Mouse (Mus musculus) liver, embryonic 16.5 days (tissue): Measurements from ENCODE around the gene Smim26. TPM values are rescaled to one million over a fixed set of nuclear protein-coding genes. Genes with fewer than 3 reads are reported as not detected.

Experiments used
- ATAC-seq: fragments of 200-750 bp; cut with Nextera tagmentation; 2 replicates; pipeline ENCODE4 v1.8.0; 2017; ENCODE audit warnings: low read depth, mild to moderate bottlenecking, moderate number of reproducible peaks, moderate library complexity
- H3K27ac ChIP-seq: fragments of 300-500 bp; sonication (generic); 2 replicates; pipeline ENCODE4 v1.5.1; 2014; ENCODE audit warnings: mild to moderate bottlenecking, low read length
- H3K27me3 ChIP-seq: fragments of 300-500 bp; sonication (generic); 2 replicates; pipeline ENCODE4 v1.6.1; 2014; ENCODE audit warnings: low read depth, low read length, mixed read lengths; ENCODE audit not compliant: control insufficient read depth, insufficient read depth
- H3K36me3 ChIP-seq: fragments of 300-500 bp; sonication (generic); 2 replicates; pipeline ENCODE4 v1.6.1; 2014; ENCODE audit warnings: mild to moderate bottlenecking; ENCODE audit not compliant: control insufficient read depth, insufficient read depth
- H3K4me1 ChIP-seq: fragments of 300-500 bp; sonication (generic); 2 replicates; pipeline ENCODE4 v1.6.1; 2014; ENCODE audit warnings: low read depth, low read length, mixed read lengths; ENCODE audit not compliant: control insufficient read depth
- H3K4me2 ChIP-seq: fragments of 300-500 bp; sonication (generic); 2 replicates; pipeline ENCODE4 v1.6.1; 2014; ENCODE audit warnings: low read depth, low read length, mixed read lengths
- H3K4me3 ChIP-seq: fragments of 300-500 bp; sonication (generic); 2 replicates; pipeline ENCODE4 v1.5.1; 2014; ENCODE audit warnings: low read depth, mild to moderate bottlenecking, low read length
- H3K9ac ChIP-seq: fragments of 300-500 bp; sonication (generic); 2 replicates; pipeline ENCODE4 v1.6.1; 2014; ENCODE audit warnings: low read depth, low read length
- H3K9me3 ChIP-seq: fragments of 300-500 bp; sonication (generic); replicated peaks from 2 replicates; pipeline ENCODE4 v1.6.1; 2016; ENCODE audit warnings: low read length; ENCODE audit not compliant: control insufficient read depth
- WGBS: fragments of 180-500 bp; shearing (Covaris S2); extraction: QIAGEN DNeasy Blood & Tissue Kit; methylation state at CpG from one replicate; pipeline ENCODE4 v1.1.7; 2014; ENCODE audit not compliant: insufficient replicate concordance; 5-methylcytosine and 5-hydroxymethylcytosine counted together
- polyA plus RNA-seq: library from polyadenylated mRNA; unstranded; fragments of >200 nt; fragmentation: Nextera tagmentation; extraction: Ambion mirVana; gene quantifications from 2 replicates; pipeline ENCODE4 v1.2.1, GENCODE M21; 2015

Gene Smim26
- 10.3 and 13.6 TPM in 2 replicates for polyA plus RNA-seq

DNA sequence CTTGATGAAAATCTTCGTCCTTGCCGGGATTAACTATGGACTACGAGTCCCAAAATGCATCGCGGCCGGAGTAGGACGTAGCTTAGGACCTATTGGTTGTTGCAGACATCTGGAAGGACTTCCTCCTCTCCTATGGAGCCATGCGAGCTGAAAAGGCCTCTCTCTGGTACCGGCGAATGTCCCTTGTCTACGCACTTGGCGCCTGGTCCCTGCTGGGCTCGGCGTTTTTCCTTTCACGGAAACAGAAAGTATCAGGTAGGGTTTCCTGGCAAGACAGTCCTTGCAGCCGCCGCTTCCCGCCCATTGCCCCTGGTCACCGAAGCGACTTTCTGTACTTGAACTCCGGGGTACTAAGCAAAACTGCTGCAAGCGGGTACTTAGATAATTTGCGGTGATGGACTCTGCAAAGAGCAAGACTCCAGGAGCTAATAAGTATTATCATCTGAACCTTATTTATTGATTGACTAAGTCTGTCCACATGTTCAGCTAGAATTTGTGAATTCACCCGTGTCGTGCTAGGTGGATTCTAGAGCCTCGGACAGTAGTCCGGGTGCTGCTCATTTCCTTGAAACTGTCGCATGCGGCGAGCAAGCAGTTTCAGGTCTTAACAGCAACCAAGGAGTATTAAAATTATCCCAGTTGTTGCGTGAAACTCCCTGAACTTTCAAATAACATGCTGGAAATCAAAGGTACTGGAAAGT, at the start of gene Smim26:
Gene Smim26, plus strand, starts transcription at position 104 of the 701 bp plus-strand sequence.
- peak within 1 kb of the TSS; percentile 63 for H3K4me2 ChIP-seq
- no peak within 1 kb of the TSS for H3K27ac ChIP-seq
- peak; percentile 96 for ATAC-seq
- no peaks in the 10 kb centered on the region for H3K27me3 ChIP-seq
- peak within 1 kb of the TSS; percentile 64 for H3K9ac ChIP-seq
- no peaks in the 10 kb centered on the region; the same call in 1 of the 2 replicates for H3K4me1 ChIP-seq
- no peaks in the 10 kb centered on the region; the same call in 1 of the 2 replicates for H3K36me3 ChIP-seq
- no peaks in the 10 kb centered on the region for H3K9me3 ChIP-seq
- WGBS: under 1% methylated on average over 31 of the region's 31 CpGs
- H3K4me3 ChIP-seq: peak within 1 kb of the TSS; percentile 67

- Histone ChIP-seq H3K4me2 (no peak overlapping the region), H3K27ac (no peak overlapping the region), H3K4me3 (no peak overlapping the region), H3K27me3 (no peaks in the 10 kb centered on the region), H3K36me3 (no peaks in the 10 kb centered on the region), H3K9me3 (no peaks in the 10 kb centered on the region), H3K4me1 (no peaks in the 10 kb centered on the region), H3K9ac (no peak overlapping the region)
- WGBS: 71% methylated on average over 6 of the region's 6 CpGs
- ATAC-seq: 0 out of 2 replicates have a peak, but pooled peaks have one; percentile 24
Measured at GRCm38 (mm10) chr2:144544630-144545029, 49.2 kb upstream of the Smim26 start.

GRCm38 (mm10) chr2:144545061-144545460, 48.8 kb upstream of the Smim26 start:
- 80% methylated on average over 2 of the region's 2 CpGs for WGBS
- Histone ChIP-seq H3K27me3 (no peaks in the 10 kb centered on the region), H3K9ac (no peak overlapping the region), H3K27ac (no peak overlapping the region), H3K36me3 (no peaks in the 10 kb centered on the region), H3K4me3 (no peak overlapping the region), H3K4me1 (no peaks in the 10 kb centered on the region), H3K4me2 (no peak overlapping the region), H3K9me3 (no peaks in the 10 kb centered on the region)
- ATAC-seq: no peak

- Histone ChIP-seq H3K36me3 (no peaks in the 10 kb centered on the region), H3K4me3 (no peak overlapping the region), H3K27ac (no peak overlapping the region), H3K4me1 (no peaks in the 10 kb centered on the region), H3K9ac (no peak overlapping the region), H3K9me3 (no peaks in the 10 kb centered on the region), H3K4me2 (no peak overlapping the region), H3K27me3 (no peaks in the 10 kb centered on the region)
- no peak for ATAC-seq
- WGBS: 45% methylated on average over 1 of the region's 1 CpGs
Measured at GRCm38 (mm10) chr2:144545481-144545880, 48.4 kb upstream of the Smim26 start.

GRCm38 (mm10) chr2:144547559-144547958, 46.3 kb upstream of the Smim26 start:
- 60% methylated on average over 4 of the region's 4 CpGs for WGBS
- H3K27ac ChIP-seq: no peak overlapping the region
- no peak overlapping the region for H3K4me3 ChIP-seq
- ATAC-seq: no peak
- H3K36me3 ChIP-seq: no peaks in the 10 kb centered on the region
- H3K9ac ChIP-seq: no peak overlapping the region
- no peaks in the 10 kb centered on the region for H3K4me1 ChIP-seq
- no peaks in the 10 kb centered on the region for H3K27me3 ChIP-seq
- H3K4me2 ChIP-seq: no peak overlapping the region
- H3K9me3 ChIP-seq: no peaks in the 10 kb centered on the region

- no peaks in the 10 kb centered on the region for H3K27me3 ChIP-seq
- peak within 1 kb of the TSS; percentile 73 for H3K4me3 ChIP-seq
- WGBS: 2% methylated on average over 17 of the region's 17 CpGs
Measured at GRCm38 (mm10) chr2:144550529-144550928, 43.3 kb upstream of the Smim26 start, which contains the start of gene Rbbp9. TSS of gene Rbbp9 (minus strand) at chr2:144550869.

DNA sequence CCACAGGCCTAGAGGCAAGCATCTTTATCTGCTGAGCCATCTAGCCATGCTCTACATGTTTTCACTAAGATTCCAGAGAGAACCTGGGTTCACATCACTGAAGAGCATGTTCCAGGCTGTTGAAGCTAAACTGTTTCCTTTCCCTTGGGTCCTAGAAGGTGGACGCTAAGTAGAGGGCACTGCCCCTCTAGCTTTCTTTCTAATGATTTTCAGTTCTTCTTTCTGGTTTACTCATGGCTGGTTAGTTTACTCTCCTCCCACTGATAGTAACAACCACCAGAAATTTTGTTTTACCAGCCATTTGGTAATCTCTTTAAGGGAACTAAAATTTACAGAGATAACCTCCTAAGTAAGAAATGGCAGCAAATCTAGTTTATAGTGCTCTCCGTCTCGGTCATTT, 39.9 kb upstream of the Smim26 start:
- no peaks in the 10 kb centered on the region for H3K27me3 ChIP-seq
- H3K4me1 ChIP-seq: peaks cover 11% of the 10 kb centered on the region
- H3K27ac ChIP-seq: no peak overlapping the region
- H3K4me2 ChIP-seq: no peak overlapping the region
- 89% methylated on average over 3 of the region's 3 CpGs for WGBS
- no peak overlapping the region for H3K4me3 ChIP-seq
- H3K9me3 ChIP-seq: no peaks in the 10 kb centered on the region
- no peak overlapping the region for H3K9ac ChIP-seq
- no peaks in the 10 kb centered on the region for H3K36me3 ChIP-seq
- no peak for ATAC-seq

More at GRCm38 (mm10) chr2:144550529-144550928, 43.3 kb upstream of the Smim26 start, which contains the start of gene Rbbp9:
- Histone ChIP-seq H3K9ac (peak within 1 kb of the TSS; percentile 68), H3K36me3 (no peaks in the 10 kb centered on the region), H3K27ac (no peak within 1 kb of the TSS), H3K9me3 (no peaks in the 10 kb centered on the region), H3K4me1 (peaks cover 4% of the 10 kb centered on the region), H3K4me2 (peak within 1 kb of the TSS; percentile 66)
- peak; percentile 72 for ATAC-seq

DNA sequence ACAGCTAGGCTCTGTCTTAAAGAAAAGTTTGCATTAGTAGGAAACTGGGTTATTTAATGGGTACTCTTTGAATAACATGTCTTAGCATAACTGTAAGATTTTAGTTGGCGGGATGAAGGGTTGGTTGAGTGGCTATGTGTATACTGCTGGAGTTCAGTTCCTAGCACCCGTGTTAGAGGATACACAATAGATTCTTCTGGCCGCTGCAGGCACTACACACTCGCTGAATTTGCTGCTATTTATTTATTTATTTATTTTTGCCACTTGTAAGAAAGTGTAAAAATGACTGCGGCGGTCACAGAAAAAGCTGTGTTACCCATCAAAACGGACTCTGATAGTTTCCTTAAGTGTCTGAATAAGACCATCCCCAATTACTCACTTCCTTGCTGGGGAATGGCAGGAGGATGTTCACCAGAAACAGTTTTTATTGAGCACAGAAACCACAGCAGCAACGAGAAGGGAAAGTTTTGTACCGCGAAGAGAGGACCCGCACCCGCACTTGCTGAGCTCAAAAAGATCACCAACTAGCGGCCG, 38.5 kb upstream of the Smim26 start:
- no peak for ATAC-seq
- 1% methylated on average over 14 of the region's 14 CpGs for WGBS

More for the DNA sequence above, 38.5 kb upstream of the Smim26 start:
- no peaks in the 10 kb centered on the region for H3K27me3 ChIP-seq
- no peaks in the 10 kb centered on the region for H3K9me3 ChIP-seq
- H3K27ac ChIP-seq: peak overlapping the region; percentile 87
- H3K4me2 ChIP-seq: peak overlapping the region; percentile 84
- H3K9ac ChIP-seq: peak overlapping the region; percentile 84
- H3K4me1 ChIP-seq: peaks cover 11% of the 10 kb centered on the region
- H3K4me3 ChIP-seq: peak overlapping the region; percentile 94
- H3K36me3 ChIP-seq: peaks cover 5% of the 10 kb centered on the region; the same call in 1 of the 2 replicates
